ENCODE assay signal across 15 mouse cellular contexts in genomic region chr8:121081398-121081797, GRCm38 (mm10). TPM values are rescaled to one million over a fixed set of nuclear protein-coding genes. Genes with fewer than 3 reads are reported as not detected.
DNase-seq lines count a peak whose midpoint lies in the region; ATAC-seq and TF ChIP-seq lines count a peak whose summit lies in the region.
"Had no signal": no experiment of that assay in that cellular context is flagged by ENCODE, and none has a peak within 500 bp of the region (broad histone marks: within the 10 kb centered on the region; RNA-seq: fewer than 3 reads in every experiment).

No protein-coding gene starts in this region.

- no peak for DNase-seq in liver, adult 2 months (ENCODE audit: extremely low read depth, low read depth, low spot score)
- no peak for DNase-seq in liver
- DNase-seq in embryonic facial prominence, embryonic 14.5 days (ENCODE audit: low spot score) = no peak
- DNase-seq in limb, embryonic 10.5 days (ENCODE audit: low spot score) = peak; percentile 39
- DNase-seq in thymus, postnatal 10 days (ENCODE audit: low spot score in 2 of 2) = no peak
- no peak for DNase-seq in kidney, postnatal 14 days
- DNase-seq: cerebellum, adult 11 months; cerebellum, postnatal 36 days; heart, postnatal 4 days; kidney, adult 18-20 months; layer of hippocampus, postnatal 36 days; left cerebral cortex, postnatal 4 days had no signal

- H3K9me3 ChIP-seq in embryonic facial prominence, embryonic 14.5 days (ENCODE audit: control insufficient read depth, low read length) = no peaks in the 10 kb centered on the region
- no peaks in the 10 kb centered on the region for H3K9me3 ChIP-seq in limb, embryonic 10.5 days (replicated peaks)
- no peaks in the 10 kb centered on the region for H3K9me3 ChIP-seq in stomach, embryonic 15.5 days

- ATAC-seq in embryonic facial prominence, embryonic 14.5 days (ENCODE audit: low read depth) = no peak
- no peak for ATAC-seq in stomach, embryonic 15.5 days (ENCODE audit: insufficient read depth, low FRiP score, low read depth)
- ATAC-seq: CD4-positive, CD25-positive, alpha-beta regulatory T cell, adult 4 months; midbrain, embryonic 16.5 days had no signal

- no peaks in the 10 kb centered on the region for H3K4me1 ChIP-seq in liver, adult 2 months (ENCODE audit: control insufficient read depth, insufficient read depth, low read length)
- peaks cover 6% of the 10 kb centered on the region; the same call in 1 of the 2 replicates for H3K4me1 ChIP-seq in embryonic facial prominence, embryonic 14.5 days (ENCODE audit: control insufficient read depth, insufficient read depth, low read length)
- H3K4me1 ChIP-seq in limb, embryonic 10.5 days = peaks cover 53% of the 10 kb centered on the region
- H3K4me1 ChIP-seq in stomach, embryonic 15.5 days = peaks cover 9% of the 10 kb centered on the region

- H3K27me3 ChIP-seq in liver, adult 2 months (ENCODE audit: control insufficient read depth, insufficient read depth, low read length) = peaks cover 20% of the 10 kb centered on the region
- peaks cover 99% of the 10 kb centered on the region for H3K27me3 ChIP-seq in embryonic facial prominence, embryonic 14.5 days (replicated peaks; ENCODE audit: control insufficient read depth, insufficient read depth, low read length)
- H3K27me3 ChIP-seq in limb, embryonic 10.5 days (ENCODE audit: low read depth, poor library complexity, severe bottlenecking) = peaks cover 100% of the 10 kb centered on the region
- peaks cover 88% of the 10 kb centered on the region for H3K27me3 ChIP-seq in stomach, embryonic 15.5 days (replicated peaks)

- no peaks in the 10 kb centered on the region for H3K36me3 ChIP-seq in liver, adult 2 months (ENCODE audit: control insufficient read depth, insufficient read depth, low read length)
- H3K36me3 ChIP-seq in embryonic facial prominence, embryonic 14.5 days (ENCODE audit: control insufficient read depth, insufficient read depth, low read length) = no peaks in the 10 kb centered on the region
- H3K36me3 ChIP-seq in limb, embryonic 10.5 days = no peaks in the 10 kb centered on the region
- H3K36me3 ChIP-seq in stomach, embryonic 15.5 days = no peaks in the 10 kb centered on the region

- H3K4me3 ChIP-seq in liver, adult 2 months (ENCODE audit: insufficient read depth, low read depth, low read length) = no peak overlapping the region; the same call in 1 of the 2 replicates
- peak overlapping the region; percentile 8; the same call in 1 of the 2 replicates for H3K4me3 ChIP-seq in embryonic facial prominence, embryonic 14.5 days (ENCODE audit: low read depth, low read length)
- no peak overlapping the region for H3K4me3 ChIP-seq in limb, embryonic 10.5 days
- H3K4me3 ChIP-seq in stomach, embryonic 15.5 days (replicated peaks) = peak overlapping the region; percentile 68

- H3K9ac ChIP-seq in liver, adult 2 months (ENCODE audit: low read depth, low read length) = peak overlapping the region; percentile 35
- no peak overlapping the region for H3K9ac ChIP-seq in embryonic facial prominence, embryonic 14.5 days (ENCODE audit: low read depth, low read length)
- H3K9ac ChIP-seq in stomach, embryonic 15.5 days = peak overlapping the region; percentile 66

- peak overlapping the region; percentile 10; the same call in 1 of the 2 replicates for H3K27ac ChIP-seq in liver, adult 2 months (replicated peaks; ENCODE audit: insufficient read depth, low read depth, low read length)
- H3K27ac ChIP-seq in embryonic facial prominence, embryonic 14.5 days (replicated peaks; ENCODE audit: low read depth, low read length) = no peak overlapping the region
- no peak overlapping the region for H3K27ac ChIP-seq in limb, embryonic 10.5 days
- H3K27ac ChIP-seq in stomach, embryonic 15.5 days = peak overlapping the region; percentile 98

- WGBS in liver, adult 2 months = 12% methylated on average over 7 of the region's 7 CpGs
- WGBS in embryonic facial prominence, embryonic 14.5 days = 10% methylated on average over 7 of the region's 7 CpGs
- 2% methylated on average over 7 of the region's 7 CpGs for WGBS in limb, embryonic 10.5 days
- WGBS in stomach, embryonic 15.5 days = 6% methylated on average over 7 of the region's 7 CpGs

- TF ChIP-seq POLR2A in liver, adult 2 months (IDR thresholded peaks at IDR 0.05; ENCODE audit: extremely low read depth, insufficient read depth, low read length) = no peak

- H3K79me2 ChIP-seq in liver, adult 2 months (ENCODE audit: control insufficient read depth, insufficient read depth, low read length) = no peaks in the 10 kb centered on the region

- peak overlapping the region; percentile 95 for H3K4me2 ChIP-seq in embryonic facial prominence, embryonic 14.5 days (ENCODE audit: low read depth, low read length)
- H3K4me2 ChIP-seq in stomach, embryonic 15.5 days = peak overlapping the region; percentile 82

- TF ChIP-seq CTCF in liver, adult 2 months (IDR thresholded peaks at IDR 0.05; ENCODE audit: low read depth, low read length) = no peak

RNA-seq across cellular contexts. Expression of gene Foxf1, which starts 2.8 kb away (rescaled TPM):
- total RNA-seq in liver, adult 2 months (2014; rRNA removed) = 1.3 and 1.4 TPM in 2 replicates
- polyA plus RNA-seq in liver, adult 2 months (2012; rRNA removed) = 3.1 and 3.4 TPM in 2 replicates
- 7.0 and 7.6 TPM in 2 replicates for polyA plus RNA-seq in embryonic facial prominence, embryonic 14.5 days (2014; fragmentation: Nextera tagmentation; extraction: Ambion mirVana)
- polyA plus RNA-seq in limb, embryonic 10.5 days (2016; fragmentation: Nextera tagmentation; extraction: Ambion mirVana) = 0.48 and 4.4 TPM in 2 replicates
- polyA plus RNA-seq in stomach, embryonic 15.5 days (2015; fragmentation: Nextera tagmentation; extraction: Ambion mirVana) = 131 and 136 TPM in 2 replicates

RNA-seq across cellular contexts. Expression of gene Mthfsd, which starts 26.8 kb away (rescaled TPM):
- total RNA-seq in liver, adult 2 months (2014; rRNA removed) = 23.6 and 29.5 TPM in 2 replicates
- polyA plus RNA-seq in liver, adult 2 months (2012; rRNA removed) = 22.7 and 29.8 TPM in 2 replicates
- 46.1 and 56.7 TPM in 2 replicates for polyA plus RNA-seq in embryonic facial prominence, embryonic 14.5 days (2014; fragmentation: Nextera tagmentation; extraction: Ambion mirVana)
- 58.5 and 67.6 TPM in 2 replicates for polyA plus RNA-seq in limb, embryonic 10.5 days (2016; fragmentation: Nextera tagmentation; extraction: Ambion mirVana)
- 53.9 and 56.3 TPM in 2 replicates for polyA plus RNA-seq in stomach, embryonic 15.5 days (2015; fragmentation: Nextera tagmentation; extraction: Ambion mirVana)

RNA-seq across cellular contexts. Expression of gene Foxc2, which starts 34.6 kb away (rescaled TPM):
- 0.07 TPM in 1 of 2 replicates, not detected in the other for total RNA-seq in liver, adult 2 months (2014; rRNA removed)
- 0.06 and 0.07 TPM in 2 replicates for polyA plus RNA-seq in liver, adult 2 months (2012; rRNA removed)
- 7.4 and 9.4 TPM in 2 replicates for polyA plus RNA-seq in embryonic facial prominence, embryonic 14.5 days (2014; fragmentation: Nextera tagmentation; extraction: Ambion mirVana)
- polyA plus RNA-seq in limb, embryonic 10.5 days (2016; fragmentation: Nextera tagmentation; extraction: Ambion mirVana) = 2.3 and 3.3 TPM in 2 replicates
- 0.77 and 0.90 TPM in 2 replicates for polyA plus RNA-seq in stomach, embryonic 15.5 days (2015; fragmentation: Nextera tagmentation; extraction: Ambion mirVana)
- polyA plus RNA-seq: CD4-positive, CD25-positive, alpha-beta regulatory T cell, adult 4 months had no signal

RNA-seq across cellular contexts. Expression of gene Foxl1, which starts 46.3 kb away (rescaled TPM):
- total RNA-seq in liver, adult 2 months (2014; rRNA removed) = not detected in 2 replicates
- not detected in 2 replicates for polyA plus RNA-seq in liver, adult 2 months (2012; rRNA removed)
- 0.32 and 0.96 TPM in 2 replicates for polyA plus RNA-seq in embryonic facial prominence, embryonic 14.5 days (2014; fragmentation: Nextera tagmentation; extraction: Ambion mirVana)
- 0.13 and 0.15 TPM in 2 replicates for polyA plus RNA-seq in limb, embryonic 10.5 days (2016; fragmentation: Nextera tagmentation; extraction: Ambion mirVana)
- polyA plus RNA-seq in stomach, embryonic 15.5 days (2015; fragmentation: Nextera tagmentation; extraction: Ambion mirVana) = 7.2 and 9.4 TPM in 2 replicates
- total RNA-seq: layer of hippocampus, postnatal 36 days had no signal
- polyA plus RNA-seq: CD4-positive, CD25-positive, alpha-beta regulatory T cell, adult 4 months had no signal

Comparison
In these comparisons a context has a peak if more than half of its experiments do, and no peak if none do; other contexts are left out.
1. H3K27ac ChIP-seq: peak in liver, adult 2 months (single experiment) and stomach, embryonic 15.5 days (single experiment); none in embryonic facial prominence, embryonic 14.5 days (single experiment) and limb, embryonic 10.5 days (single experiment).
2. H3K4me3 ChIP-seq: peak in embryonic facial prominence, embryonic 14.5 days (single experiment) and stomach, embryonic 15.5 days (single experiment); none in liver, adult 2 months (single experiment) and limb, embryonic 10.5 days (single experiment).
3. RNA of gene Foxf1, which starts 2.8 kb away (polyA plus RNA-seq): 131 to 136 TPM in stomach, embryonic 15.5 days; 7.0 to 7.6 TPM in embryonic facial prominence, embryonic 14.5 days, 3.1 to 3.4 TPM in liver, adult 2 months and 0.48 to 4.4 TPM in limb, embryonic 10.5 days; every median in the first group is over 10 times any median in the second.